Mouse (Mus musculus) heart, postnatal 0 days (tissue): Measurements from ENCODE around the gene Asnsd1. TPM values are rescaled to one million over a fixed set of nuclear protein-coding genes. Genes with fewer than 3 reads are reported as not detected.
"Not testable (repeated sequence)": the region's sequence is repeated elsewhere in the genome, so short reads cannot be mapped to it uniquely, and the experiment has no call there.

Source experiments
- ATAC-seq: fragments of 200-750 bp; cut with Nextera tagmentation; 2 replicates; pipeline ENCODE4 v1.8.0; 2017; ENCODE audit warnings: low read depth, moderate number of reproducible peaks, moderate library complexity; ENCODE audit not compliant: insufficient read depth
- DNase-seq: peaks from one replicate; pipeline ENCODE4 v3.0.0-alpha.2; 2016; ENCODE audit warnings: low spot score
- H3K27ac ChIP-seq: fragments of 300-500 bp; sonication (generic); 2 replicates; pipeline ENCODE4 v1.5.1; 2014; ENCODE audit warnings: low read depth, mild to moderate bottlenecking
- H3K27me3 ChIP-seq: fragments of 300-500 bp; sonication (generic); 2 replicates; pipeline ENCODE4 v1.6.1; 2014; ENCODE audit warnings: low read length, mixed read lengths; ENCODE audit not compliant: control insufficient read depth, insufficient read depth
- H3K36me3 ChIP-seq: fragments of 300-500 bp; sonication (generic); replicated peaks from 2 replicates; pipeline ENCODE4 v1.6.1; 2014; ENCODE audit warnings: low read length, mixed read lengths; ENCODE audit not compliant: control insufficient read depth, insufficient read depth
- H3K4me1 ChIP-seq: fragments of 300-500 bp; sonication (generic); 2 replicates; pipeline ENCODE4 v1.6.1; 2014; ENCODE audit warnings: antibody characterized with exemption; ENCODE audit not compliant: control insufficient read depth, insufficient read depth
- H3K4me2 ChIP-seq: fragments of 300-500 bp; sonication (generic); 2 replicates; pipeline ENCODE4 v1.6.1; 2014; ENCODE audit warnings: low read depth, mild to moderate bottlenecking, low read length, moderate library complexity
- H3K4me3 ChIP-seq: fragments of 300-500 bp; sonication (generic); 2 replicates; pipeline ENCODE4 v1.5.1; 2014; ENCODE audit warnings: low read depth, low read length
- H3K9ac ChIP-seq: fragments of 300-500 bp; sonication (generic); replicated peaks from 2 replicates; pipeline ENCODE4 v1.6.1; 2014; ENCODE audit warnings: low read depth, low read length, mixed read lengths
- H3K9me3 ChIP-seq: fragments of 300-500 bp; sonication (generic); replicated peaks from 2 replicates; pipeline ENCODE4 v1.6.1; 2016; ENCODE audit warnings: low read length; ENCODE audit not compliant: control insufficient read depth
- CTCF ChIP-seq: IDR thresholded peaks from 2 replicates; pipeline ENCODE4 v1.5.1; 2016; ENCODE audit warnings: antibody characterized with exemption, control low read depth, low read depth
- EP300 ChIP-seq: IDR thresholded peaks from 2 replicates; pipeline ENCODE4 v1.6.1; 2016; ENCODE audit warnings: antibody characterized with exemption, low read depth
- WGBS: fragments of 180-500 bp; shearing (Covaris S2); extraction: QIAGEN DNeasy Blood & Tissue Kit; methylation state at CpG from one replicate; pipeline ENCODE4 v1.1.7; 2014; 5-methylcytosine and 5-hydroxymethylcytosine counted together
- polyA plus RNA-seq: library from polyadenylated mRNA; unstranded; fragments of >200 nt; fragmentation: Nextera tagmentation; extraction: Ambion mirVana; gene quantifications from 2 replicates; pipeline ENCODE4 v1.2.1, GENCODE M21; 2015
- total RNA-seq: library from RNA; depleted of rRNA; stranded (reverse); fragments of >200 nt; gene quantifications from 2 replicates; pipeline ENCODE4 v1.2.3, GENCODE M21; 2014; ENCODE audit warnings: low replicate concordance; rRNA removed

Gene Asnsd1
- total RNA-seq: 34.7 and 35.9 TPM in 2 replicates
- polyA plus RNA-seq: 65.3 and 66.6 TPM in 2 replicates

DNA sequence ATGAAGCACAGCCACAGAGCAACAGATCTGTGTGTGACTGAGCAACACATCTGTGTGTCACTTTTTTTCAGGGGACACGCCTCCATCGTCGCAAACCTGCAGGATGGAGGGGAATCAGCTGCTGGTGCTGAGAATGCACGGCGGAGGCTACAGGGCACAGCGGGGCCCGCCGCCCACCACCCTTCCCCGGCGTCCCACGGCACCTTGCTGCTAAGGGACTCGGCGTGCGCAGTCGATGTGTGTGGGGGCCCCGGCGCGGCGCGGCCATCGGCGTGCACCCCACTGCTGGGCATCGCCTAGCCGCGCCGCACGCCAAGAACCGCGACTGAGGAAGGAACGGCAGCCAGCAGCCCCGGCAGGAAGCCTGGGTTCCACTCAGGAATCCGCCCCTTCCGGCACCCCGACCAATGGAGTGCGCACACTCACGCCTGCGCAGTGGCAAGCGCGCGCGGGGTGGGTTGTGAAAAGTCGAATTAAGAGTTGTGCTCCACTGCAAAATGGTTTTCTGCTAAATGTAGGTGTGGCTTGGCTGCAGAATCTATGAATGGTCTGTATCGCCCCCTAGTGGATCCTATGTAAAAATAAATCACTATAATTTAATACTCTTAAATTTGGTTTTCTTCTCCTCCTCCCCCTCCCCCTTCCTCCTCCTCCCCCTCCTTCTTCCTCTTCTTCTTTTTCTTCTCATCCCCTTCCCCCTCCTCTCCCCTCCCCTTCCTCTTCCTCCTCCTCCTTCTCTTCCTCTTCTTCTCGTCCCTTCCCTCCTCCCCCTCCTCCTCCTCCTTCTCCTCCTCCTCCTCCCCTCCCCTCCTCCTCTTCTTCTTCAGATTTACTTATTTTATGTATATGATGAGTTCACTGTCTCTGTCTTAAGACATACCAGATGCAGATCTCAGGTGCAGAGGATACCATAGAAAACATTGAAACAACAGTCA, at the start of gene Asnsd1, which contains the start of the genes Asdurf and Gm28551:
Asnsd1 (minus strand) TSS at position 426 of the 935 bp plus-strand sequence.
Asdurf (minus strand) TSS at position 293 of the 935 bp plus-strand sequence.
Gm28551 (minus strand) TSS at position 341 of the 935 bp plus-strand sequence.
- peak; percentile 97 for DNase-seq
- H3K4me1 ChIP-seq: peaks cover 7% of the 10 kb centered on the region; the same call in 1 of the 2 replicates
- H3K27me3 ChIP-seq: no peaks in the 10 kb centered on the region
- H3K9ac ChIP-seq: peak within 1 kb of the TSS; percentile 90
- WGBS: under 1% methylated on average over 44 of the region's 44 CpGs
- H3K4me2 ChIP-seq: peak within 1 kb of the TSS; percentile 70
- H3K36me3 ChIP-seq: peaks cover 8% of the 10 kb centered on the region
- ATAC-seq: peak; percentile 100
- peak within 1 kb of the TSS; percentile 98 for H3K4me3 ChIP-seq
- TF ChIP-seq EP300 (no peak), CTCF (peak; percentile 61)
- H3K9me3 ChIP-seq: no peaks in the 10 kb centered on the region
- H3K27ac ChIP-seq: peak within 1 kb of the TSS; percentile 84

DNA sequence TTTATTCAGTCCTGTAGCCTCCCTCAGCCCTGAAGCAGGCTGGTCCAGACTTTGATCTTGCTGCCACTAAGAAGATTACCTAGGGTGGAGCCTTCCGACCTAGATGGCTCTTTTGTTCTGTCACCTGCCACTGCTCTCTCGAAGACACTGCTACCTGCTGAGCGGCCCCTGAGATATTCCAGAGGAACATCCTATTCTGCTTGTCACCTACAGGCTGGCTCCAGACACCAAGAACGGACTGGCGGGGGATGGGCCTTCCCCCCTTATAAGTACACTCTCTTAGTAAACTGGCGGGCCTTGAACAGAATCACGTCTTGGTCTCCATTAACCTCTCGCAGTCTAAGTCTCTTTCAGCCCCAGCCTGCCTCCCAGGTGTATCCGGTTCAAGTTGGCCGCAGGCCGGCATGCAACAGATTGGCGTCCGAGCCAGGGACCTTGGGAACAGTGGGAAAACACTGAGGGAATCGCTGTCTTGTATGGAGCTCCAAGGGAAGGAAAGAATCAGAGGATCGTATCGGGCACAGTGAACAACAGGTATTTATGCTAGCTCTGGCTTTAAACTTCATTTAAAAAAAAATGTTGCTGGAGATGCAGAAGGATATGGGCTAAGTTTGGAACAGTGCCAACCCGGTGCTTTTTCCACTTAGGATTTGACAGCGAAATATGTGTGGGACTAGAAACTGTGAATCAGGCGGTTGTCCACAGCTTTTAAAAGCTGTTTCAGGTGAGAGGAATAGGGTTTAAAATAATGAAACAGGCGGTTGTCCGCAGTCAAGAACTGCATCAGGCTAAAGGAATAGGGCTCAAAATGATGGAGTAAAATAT, 41.6 kb upstream of the Asnsd1 start:
- H3K4me1 ChIP-seq, DNase-seq, H3K9me3 ChIP-seq, H3K36me3 ChIP-seq, H3K27ac ChIP-seq, H3K9ac ChIP-seq, H3K27me3 ChIP-seq, ATAC-seq: not testable (repeated sequence)
- peak overlapping the region; percentile 29; the same call in 1 of the 2 replicates for H3K4me3 ChIP-seq
- H3K4me2 ChIP-seq: peak overlapping the region; percentile 54
- 20% methylated on average over 21 of the region's 21 CpGs for WGBS

DNA sequence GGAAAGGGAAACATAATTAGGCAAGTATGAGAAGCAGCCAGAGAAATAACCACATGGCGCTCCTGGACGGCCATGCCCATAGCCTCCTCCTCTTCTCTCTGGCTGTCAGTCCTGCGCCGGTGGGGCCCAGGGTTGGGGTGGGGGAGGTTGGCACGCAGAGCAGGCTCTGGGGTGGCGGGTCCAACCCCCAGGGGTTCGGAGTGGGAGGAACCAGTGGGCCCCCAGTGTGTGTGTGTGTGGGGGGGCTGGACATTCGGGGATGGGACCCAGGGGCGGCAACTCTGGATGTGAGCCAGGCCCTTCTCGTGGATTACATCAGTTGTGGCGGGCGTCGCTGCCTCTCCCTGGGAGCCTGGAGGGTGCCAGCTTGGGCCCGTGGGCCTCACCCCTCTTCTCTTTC, 36.2 kb upstream of the Asnsd1 start:
- Histone ChIP-seq H3K36me3 (no peaks in the 10 kb centered on the region), H3K4me2 (no peak overlapping the region), H3K4me3 (no peak overlapping the region), H3K9ac (no peak overlapping the region), H3K27ac (no peak overlapping the region), H3K27me3 (no peaks in the 10 kb centered on the region), H3K9me3 (no peaks in the 10 kb centered on the region), H3K4me1 (0 out of 2 replicates have a peak, but pooled peaks cover under 1% of the 10 kb centered on the region)
- ATAC-seq (no peak), DNase-seq (no peak)
- 88% methylated on average over 10 of the region's 14 CpGs for WGBS
- no peak for TF ChIP-seq CTCF
- no peak for TF ChIP-seq EP300

GRCm38 (mm10) chr1:53384085-53384688, 31.6 kb upstream of the Asnsd1 start:
- no peaks in the 10 kb centered on the region for H3K9me3 ChIP-seq
- H3K4me2 ChIP-seq: no peak overlapping the region
- DNase-seq (no peak), ATAC-seq (no peak)
- H3K27me3 ChIP-seq: no peaks in the 10 kb centered on the region
- no peak overlapping the region for H3K27ac ChIP-seq
- no peak for TF ChIP-seq EP300
- TF ChIP-seq CTCF: no peak
- no peaks in the 10 kb centered on the region for H3K4me1 ChIP-seq
- WGBS: 79% methylated on average over 6 of the region's 6 CpGs
- no peaks in the 10 kb centered on the region for H3K36me3 ChIP-seq
- no peak overlapping the region for H3K9ac ChIP-seq
- H3K4me3 ChIP-seq: no peak overlapping the region

- no peaks in the 10 kb centered on the region for H3K27me3 ChIP-seq
- no peaks in the 10 kb centered on the region for H3K36me3 ChIP-seq
- H3K9me3 ChIP-seq: no peaks in the 10 kb centered on the region
- no peak overlapping the region for H3K27ac ChIP-seq
- no peak for ATAC-seq
- TF ChIP-seq CTCF (no peak), EP300 (no peak)
- no peak for DNase-seq
- no peak overlapping the region for H3K4me2 ChIP-seq
- 75% methylated on average over 3 of the region's 3 CpGs for WGBS
- H3K9ac ChIP-seq: no peak overlapping the region
- H3K4me3 ChIP-seq: no peak overlapping the region
- H3K4me1 ChIP-seq: no peaks in the 10 kb centered on the region
Observed at GRCm38 (mm10) chr1:53377731-53378130, 25.2 kb upstream of the Asnsd1 start.

DNA sequence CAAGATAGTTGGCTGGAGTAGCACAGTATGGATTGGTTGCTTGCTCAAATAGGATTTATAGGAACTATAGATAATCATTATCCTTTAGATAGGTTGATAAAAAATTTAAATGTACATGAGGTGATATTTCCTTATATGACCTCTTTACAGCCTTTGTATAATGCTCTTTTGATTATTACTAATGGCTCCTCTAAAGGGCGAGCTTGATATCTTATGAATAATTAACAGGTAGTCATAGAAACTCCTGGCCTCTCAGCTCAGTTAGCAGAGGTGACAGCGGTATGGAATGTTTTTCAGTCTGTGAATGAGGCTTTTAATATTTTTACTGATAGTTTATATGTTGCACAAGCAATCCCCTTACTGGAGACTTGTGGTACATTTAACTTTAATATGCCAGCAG, 23.4 kb upstream of the Asnsd1 start:
- not testable (repeated sequence) for H3K27me3 ChIP-seq, H3K4me1 ChIP-seq, DNase-seq, H3K9me3 ChIP-seq, H3K36me3 ChIP-seq, H3K9ac ChIP-seq, H3K4me2 ChIP-seq, ATAC-seq, H3K4me3 ChIP-seq, H3K27ac ChIP-seq
- WGBS: 90% methylated on average over 2 of the region's 2 CpGs
